Mouse (Mus musculus) megakaryocyte progenitor cell, adult 5-6 weeks (primary cell): ENCODE measurements around the gene Pcolce2. TPM values are rescaled to one million over a fixed set of nuclear protein-coding genes. Genes with fewer than 3 reads are reported as not detected.
A peak's percentile ranks its signal among the peaks of the same experiment; 100 is the strongest.

Experiments used
- ATAC-seq: replicated peaks from 2 replicates; pipeline ENCODE4 v1.8.0; 2016; ENCODE audit warnings: mild to moderate bottlenecking, moderate TSS enrichment, inconsistent platforms; ENCODE audit not compliant: poor library complexity
- total RNA-seq, 2 experiments: library from RNA; stranded (forward) in 1 of 2; stranded (reverse) in 1 of 2; fragments of 157-497, 149-512 nt in 1 of 2; fragments of 200-1000 nt in 1 of 2; gene quantifications; 2 replicates each; pipeline versions ENCODE4 v1.2.3 to v1.2.4; 2015 to 2017

The Pcolce2 gene
- total RNA-seq, 2 experiments from 2014 or later: 0.12 TPM; not detected in 1

DNA sequence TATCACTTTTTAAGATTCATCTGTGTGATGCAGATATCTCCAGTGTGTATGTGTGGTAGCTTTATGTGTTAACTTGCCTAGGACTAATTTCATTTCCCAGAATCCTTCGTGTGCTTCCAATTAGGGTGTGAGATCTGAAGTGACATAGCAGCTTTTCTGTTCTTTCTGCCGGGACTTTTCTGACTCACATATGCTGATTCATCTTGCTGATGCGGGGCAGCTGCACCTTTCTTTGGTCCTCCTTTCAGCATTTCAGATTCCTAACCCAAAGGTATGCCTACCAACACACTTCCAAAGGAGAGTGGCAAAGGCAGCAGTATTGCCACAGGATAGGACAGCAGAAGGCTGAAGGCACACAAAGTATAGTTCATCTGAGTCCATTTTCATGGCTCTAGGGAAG lies 66.7 kb downstream of the Pcolce2 start:
- ATAC-seq: no peak

GRCm38 (mm10) chr9:95705371-95705770 lies 68.0 kb downstream of the Pcolce2 start:
- no peak for ATAC-seq

GRCm38 (mm10) chr9:95708943-95709342 lies 71.5 kb downstream of the Pcolce2 start:
- peak; percentile 78 for ATAC-seq

GRCm38 (mm10) chr9:95712574-95712973 lies 75.2 kb downstream of the Pcolce2 start:
- no peak for ATAC-seq

DNA sequence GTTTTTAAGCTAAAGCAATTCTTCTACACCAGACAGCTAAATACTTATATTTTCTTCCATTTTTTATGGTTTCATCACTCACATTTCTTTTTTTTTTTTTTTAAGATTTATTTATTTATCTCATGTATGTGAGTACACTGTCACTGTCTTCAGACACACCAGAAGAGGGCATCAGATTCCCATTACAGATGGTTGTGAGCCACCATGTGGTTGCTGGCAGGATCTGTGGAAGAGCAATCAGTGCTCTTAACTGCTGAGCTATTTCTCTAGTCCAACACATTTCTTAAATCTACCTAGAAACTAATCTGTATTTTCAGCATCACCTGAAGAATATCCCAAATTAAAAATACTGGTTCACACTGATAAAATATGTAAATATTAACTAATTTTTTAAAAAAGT lies 98.8 kb downstream of the Pcolce2 start:
- ATAC-seq: no peak

GRCm38 (mm10) chr9:95744845-95745613 lies 107.6 kb downstream of the Pcolce2 start:
- ATAC-seq: peak; percentile 70

- no peak for ATAC-seq
Measured at GRCm38 (mm10) chr9:95747298-95747697, 109.9 kb downstream of the Pcolce2 start.

Other genes with a start within 250 kb of the Pcolce2 start
- 0.05 and 0.10 TPM in 2 replicates for gene Chst2, start 230.9 kb upstream of the Pcolce2 start, total RNA-seq (2015)
- 0.03 TPM in 1 of 2 replicates, not detected in the other for gene Chst2, start 230.9 kb upstream of the Pcolce2 start, total RNA-seq (2017)
- gene U2surp, start 125.6 kb upstream of the Pcolce2 start, total RNA-seq (2015): 111 and 114 TPM in 2 replicates
- gene U2surp, start 125.6 kb upstream of the Pcolce2 start, total RNA-seq (2017): 169 and 201 TPM in 2 replicates
- 2.4 and 4.4 TPM in 2 replicates for gene Paqr9, start 77.9 kb upstream of the Pcolce2 start, total RNA-seq (2015)
- 1.7 and 3.4 TPM in 2 replicates for gene Paqr9, start 77.9 kb upstream of the Pcolce2 start, total RNA-seq (2017)
- 0.39 TPM in 1 of 2 replicates, not detected in the other for gene Trpc1, start 112.8 kb downstream of the Pcolce2 start, total RNA-seq (2015)
- gene Trpc1, start 112.8 kb downstream of the Pcolce2 start, total RNA-seq (2017): 0.33 TPM in 1 of 2 replicates, not detected in the other
- gene Pls1, start 207.7 kb downstream of the Pcolce2 start, total RNA-seq (2015): 0.05 and 0.12 TPM in 2 replicates
- gene Pls1, start 207.7 kb downstream of the Pcolce2 start, total RNA-seq (2017): not detected in 2 replicates
- gene Atr, start 220.0 kb downstream of the Pcolce2 start, total RNA-seq (2015): 30.8 and 45.1 TPM in 2 replicates
- 34.3 and 56.1 TPM in 2 replicates for gene Atr, start 220.0 kb downstream of the Pcolce2 start, total RNA-seq (2017)